Mouse (Mus musculus): Measurements from ENCODE around the gene Zfp628.

Gene Zfp628

DNA sequence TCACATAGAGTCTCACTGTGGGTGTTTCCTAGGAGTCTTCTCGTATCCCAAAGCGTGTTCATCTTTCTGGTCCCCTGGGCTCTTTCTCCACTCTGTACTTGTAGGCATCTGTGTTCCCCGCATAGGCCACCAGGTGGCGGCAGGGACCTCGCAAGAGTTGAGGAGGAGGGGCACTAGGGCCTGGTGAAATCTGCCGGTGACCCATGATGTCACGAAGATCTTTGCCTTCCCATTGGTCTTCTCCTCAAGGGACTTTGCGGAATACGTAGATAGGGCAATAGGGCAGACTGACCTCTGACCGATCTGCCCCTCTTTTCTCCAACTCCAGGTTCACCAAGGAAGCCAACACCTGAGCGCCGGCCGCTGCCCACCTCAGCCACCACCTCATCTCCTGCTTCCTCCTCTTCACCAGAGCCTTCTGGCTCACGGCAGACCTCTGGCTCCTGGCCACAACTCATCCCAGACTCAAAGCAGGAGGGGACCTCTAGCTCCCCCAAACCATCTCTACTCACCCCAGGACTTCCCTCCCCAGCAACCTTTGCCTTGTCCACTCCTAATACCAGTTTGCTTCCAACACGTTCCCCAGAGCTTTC lies 28.3 kb downstream of the Zfp628 start:
- DNase-seq: peak; percentile 94 to 96

DNA sequence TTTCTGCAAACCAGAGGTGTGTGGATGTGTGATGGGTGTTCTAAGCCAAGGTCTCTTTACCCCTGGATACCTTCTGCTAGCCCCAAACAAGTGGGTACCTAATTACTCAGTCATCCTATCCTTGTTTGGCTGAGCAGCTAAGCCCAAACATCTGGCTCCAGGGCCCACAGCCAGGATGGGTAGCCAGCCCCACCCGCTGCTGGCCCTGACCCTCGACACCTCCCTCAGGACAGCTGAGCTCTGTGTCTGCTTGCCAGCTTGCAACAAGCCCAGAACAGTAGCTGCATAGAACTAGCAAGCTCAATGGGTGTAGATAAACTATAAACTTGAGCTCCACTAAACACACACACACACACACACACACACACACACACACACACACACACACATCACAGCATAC lies 32.8 kb downstream of the Zfp628 start:
- DNase-seq: peak; percentile 37 to 38

- DNase-seq: no peak
Observed at GRCm38 (mm10) chr7:4948386-4948785, 33.4 kb downstream of the Zfp628 start.

DNA sequence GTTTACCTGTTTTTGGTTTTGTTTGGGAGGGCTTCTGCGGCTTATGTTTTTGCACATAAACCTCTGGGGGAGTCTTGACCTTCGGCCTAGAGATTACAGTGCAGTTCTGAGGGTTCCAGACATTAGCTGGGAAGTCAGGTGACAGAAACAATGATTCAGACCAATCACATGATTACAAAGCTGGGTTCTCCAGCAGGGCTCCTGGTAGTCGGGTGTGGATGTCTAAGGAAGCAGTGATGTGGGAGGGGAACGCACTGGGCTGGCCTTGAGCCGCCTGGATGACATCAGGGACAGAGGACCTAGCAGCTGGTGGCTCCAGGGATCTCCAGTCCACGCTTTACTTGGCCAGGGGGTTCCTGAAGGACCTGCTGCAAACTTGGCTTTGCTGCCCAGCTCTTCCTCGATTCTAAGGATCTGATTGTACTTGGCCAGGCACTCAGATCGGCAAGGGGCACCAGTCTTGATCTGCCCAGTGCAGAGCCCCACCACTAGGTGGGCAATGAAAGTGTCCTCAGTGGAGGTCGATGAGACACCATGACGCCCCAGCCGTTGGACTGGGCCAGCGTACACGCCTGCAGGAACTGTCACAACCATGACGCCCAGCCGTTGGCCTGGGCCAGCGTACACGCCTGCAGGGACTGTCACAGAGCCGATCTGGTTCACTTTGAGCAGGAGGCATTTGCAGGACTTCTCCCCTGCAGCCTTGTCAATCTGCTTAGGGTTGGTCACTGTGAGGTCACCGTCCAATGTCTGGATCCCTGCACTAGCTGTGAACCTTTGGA lies 35.7 kb downstream of the Zfp628 start:
- DNase-seq: peak; percentile 40 to 44

GRCm38 (mm10) chr7:4953815-4954445 lies 38.9 kb downstream of the Zfp628 start:
- no peak for DNase-seq

DNA sequence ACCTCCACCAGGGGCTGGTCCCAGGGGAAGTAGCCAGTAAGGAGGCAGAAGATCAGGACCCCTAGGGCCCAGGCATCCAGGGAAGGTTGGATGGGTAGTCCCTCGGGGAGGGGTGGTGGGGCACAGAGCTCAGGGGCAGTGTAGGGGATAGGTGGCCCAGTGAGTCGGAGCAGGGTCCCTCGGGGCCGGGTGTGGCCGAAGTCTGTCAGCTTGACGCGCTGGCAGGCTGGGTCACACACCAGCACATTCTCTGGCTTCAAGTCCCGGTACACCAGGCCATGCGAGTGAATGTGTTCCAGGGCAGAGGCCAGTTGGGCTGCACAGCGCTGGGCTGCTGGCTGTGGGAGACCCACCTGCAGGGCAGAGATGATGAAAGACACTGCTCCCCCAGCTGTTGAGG lies 42.3 kb downstream of the Zfp628 start:
- no peak for DNase-seq

DNA sequence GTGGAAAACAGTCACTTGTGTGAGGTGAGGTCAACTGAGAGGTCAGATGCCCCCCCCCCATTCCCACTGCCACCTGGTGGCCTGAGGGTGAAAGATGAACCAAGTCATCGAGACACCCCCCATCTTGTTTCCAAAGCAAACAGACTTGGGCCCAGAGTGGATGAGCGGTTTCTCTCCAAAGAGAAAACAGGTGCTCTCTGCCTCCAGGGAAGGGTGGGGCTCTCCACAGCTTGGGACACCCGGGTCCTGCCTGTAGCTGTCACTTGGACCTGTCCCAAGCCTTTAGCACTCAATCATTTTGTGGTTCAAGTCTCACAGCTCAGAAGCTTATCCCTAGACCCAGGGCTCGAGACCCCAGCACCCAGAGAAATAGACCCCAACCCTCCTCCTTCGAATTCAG lies 48.5 kb downstream of the Zfp628 start:
- DNase-seq: no peak

- peak; percentile 79 to 81 for DNase-seq
Observed at GRCm38 (mm10) chr7:4964272-4964671, 49.3 kb downstream of the Zfp628 start, which contains the start of gene Sbk2. TSS of gene Sbk2 (minus strand) at chr7:4964406.

DNA sequence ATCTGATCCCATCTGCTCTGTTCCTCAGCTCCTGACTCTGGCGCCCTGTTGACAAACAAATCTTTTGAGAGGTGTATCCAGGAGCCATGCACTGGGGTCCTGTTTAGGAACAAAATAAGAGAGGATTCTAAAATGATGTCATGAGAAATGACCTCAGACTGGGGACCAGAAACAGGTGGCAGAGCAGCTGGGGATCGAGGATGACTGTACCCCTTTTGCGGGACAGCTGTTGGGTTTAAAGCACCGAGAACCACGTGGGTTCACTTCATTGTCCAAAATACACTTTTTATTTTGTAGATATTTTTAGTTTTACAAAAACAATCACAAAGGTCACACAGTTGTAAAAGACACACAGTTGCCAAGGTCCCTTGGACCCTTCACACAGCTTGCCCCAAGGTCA lies 50.0 kb downstream of the Zfp628 start:
- DNase-seq: no peak

- DNase-seq: no peak
Observed at GRCm38 (mm10) chr7:4971068-4971467, 56.1 kb downstream of the Zfp628 start, which contains the start of gene Sbk3. TSS of gene Sbk3 (minus strand) at chr7:4971168.

Data from lung, adult 18-20 months (tissue).